Mouse (Mus musculus) bone marrow, adult 2 months (tissue): ENCODE data around the gene Slc44a3.

ENCODE experiments used
- CTCF ChIP-seq: fragments of 200-500 bp; IDR thresholded peaks from 2 replicates; pipeline ENCODE4 v1.5.1; 2011; ENCODE audit warnings: low read length, control low read depth; ENCODE audit not compliant: control insufficient read depth, insufficient read depth
- POLR2A ChIP-seq: fragments of 200-500 bp; IDR thresholded peaks from 2 replicates; pipeline ENCODE4 v1.6.1; 2011; ENCODE audit warnings: low read depth, mild to moderate bottlenecking, control low read depth, low read length, borderline replicate concordance; ENCODE audit not compliant: control insufficient read depth

DNA sequence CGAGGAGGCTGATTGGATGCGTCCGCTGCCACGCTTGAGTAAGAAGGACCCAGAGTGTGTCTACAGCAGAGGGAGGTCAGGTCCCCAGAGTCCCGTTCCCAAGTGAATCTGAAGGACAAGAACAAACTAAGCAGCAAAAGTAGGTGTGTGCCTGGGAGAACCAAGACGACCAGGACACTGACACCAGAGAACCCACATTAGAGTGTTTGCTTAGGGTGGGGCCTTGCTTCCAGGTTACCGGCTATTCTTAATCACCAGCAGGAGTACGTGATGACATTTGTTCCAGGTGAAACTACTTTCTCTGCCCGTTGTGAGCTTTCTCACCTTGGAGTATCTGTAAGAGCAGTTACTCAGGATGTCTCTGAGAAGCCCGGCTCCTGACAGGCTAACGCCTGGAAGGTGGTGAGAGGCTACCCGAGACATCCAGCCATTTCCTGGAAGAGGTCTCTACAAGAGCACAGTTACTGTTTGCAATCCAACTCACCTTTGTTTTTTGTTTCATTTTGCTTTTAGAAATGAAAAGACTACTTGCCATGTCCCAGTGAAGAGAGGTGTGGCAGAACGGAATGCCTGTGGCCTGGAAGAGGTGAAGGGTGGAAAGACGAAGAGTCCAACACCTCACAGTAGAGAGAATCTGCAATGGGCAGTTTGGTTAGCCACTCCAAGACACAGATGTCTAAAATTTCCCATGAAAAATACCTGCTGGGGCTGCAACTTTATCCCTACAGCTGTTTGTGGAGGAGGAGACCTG, 28.1 kb upstream of the Slc44a3 start:
- TF ChIP-seq POLR2A (no peak), CTCF (no peak)
